Mouse (Mus musculus) 3T3-L1 (cell line): ENCODE data around the gene Flrt1.
"Not testable (repeated sequence)": the region's sequence is repeated elsewhere in the genome, so short reads cannot be mapped to it uniquely, and the experiment has no call there.

ENCODE experiments used
- DNase-seq: peaks from one replicate; pipeline ENCODE4 v3.0.0-alpha.2; 2015; ENCODE audit warnings: low read depth, low spot score

Gene Flrt1

DNA sequence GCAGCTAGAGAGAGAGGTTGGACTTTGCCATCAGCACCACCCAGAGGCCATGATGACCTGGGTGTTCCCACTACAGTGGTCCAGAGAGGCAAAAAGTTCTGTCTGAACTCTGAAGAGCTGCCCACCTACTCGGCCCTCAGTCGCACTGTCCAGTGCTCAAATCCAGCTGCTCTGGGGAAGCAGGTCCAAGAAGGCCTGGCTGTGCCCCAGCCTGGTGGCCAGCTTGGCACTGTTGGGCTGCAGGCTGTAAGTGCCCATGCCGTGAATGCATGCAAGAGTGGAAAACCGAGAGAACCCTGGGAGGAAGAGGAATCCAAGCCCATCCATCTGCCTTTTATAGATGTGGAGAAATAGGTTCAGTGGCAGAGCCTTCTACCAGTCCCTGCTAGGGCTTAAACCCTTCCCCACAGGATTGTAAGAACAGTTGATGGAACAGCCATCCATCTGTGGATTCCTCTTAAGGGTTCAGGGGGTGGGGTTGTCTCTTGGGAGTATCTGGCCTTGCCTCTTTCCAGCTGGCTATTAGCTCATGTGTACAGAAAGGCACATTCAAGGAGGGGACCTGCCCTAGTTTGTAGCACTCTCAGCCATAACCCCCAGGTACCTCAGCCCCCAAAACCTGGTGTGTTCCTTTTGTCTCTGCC lies 2.1 kb downstream of the Flrt1 start:
- peak; percentile 47 for DNase-seq

- DNase-seq, result no peak
Observed at GRCm38 (mm10) chr19:7102039-7102438, 3.5 kb downstream of the Flrt1 start.

GRCm38 (mm10) chr19:7099620-7100155 lies 5.8 kb downstream of the Flrt1 start:
- DNase-seq, result no peak

GRCm38 (mm10) chr19:7092756-7093155 lies 12.8 kb downstream of the Flrt1 start:
- DNase-seq, result no peak

- no peak for DNase-seq
Observed at GRCm38 (mm10) chr19:7091448-7092050, 14.0 kb downstream of the Flrt1 start.

DNA sequence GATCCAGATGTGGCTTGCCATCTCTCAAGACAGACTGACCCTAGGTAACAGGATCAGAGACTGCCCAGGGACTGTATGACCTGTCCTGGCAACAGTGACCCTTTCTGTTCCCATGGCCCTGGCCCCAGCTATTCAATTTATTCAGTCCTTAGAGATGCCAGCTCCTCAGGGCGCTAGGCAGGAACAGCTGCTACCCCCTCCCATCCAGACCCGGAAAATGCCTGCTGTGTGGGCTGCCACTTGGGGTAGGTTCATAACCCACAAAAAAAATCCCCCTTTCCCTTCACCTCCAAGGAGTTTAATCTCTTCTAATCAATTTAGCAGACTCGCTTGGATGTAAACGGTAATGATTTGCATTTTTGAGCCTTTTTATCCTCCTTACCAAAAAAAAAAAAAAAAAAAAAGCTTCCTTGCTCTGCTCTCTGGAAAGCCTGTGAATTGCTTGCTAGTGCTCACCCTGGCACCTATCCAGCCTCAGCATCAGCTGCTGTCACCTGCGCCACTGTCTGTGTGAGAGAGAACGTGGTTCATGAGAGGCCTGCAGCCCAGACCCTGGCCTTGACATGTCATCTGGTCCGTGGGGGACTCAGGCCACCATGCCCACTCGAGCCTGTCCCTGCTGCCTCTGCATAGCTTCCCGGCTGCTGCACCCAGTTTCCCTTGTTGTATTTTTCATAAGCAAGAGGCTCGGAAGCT lies 15.0 kb downstream of the Flrt1 start:
- no peak for DNase-seq

DNA sequence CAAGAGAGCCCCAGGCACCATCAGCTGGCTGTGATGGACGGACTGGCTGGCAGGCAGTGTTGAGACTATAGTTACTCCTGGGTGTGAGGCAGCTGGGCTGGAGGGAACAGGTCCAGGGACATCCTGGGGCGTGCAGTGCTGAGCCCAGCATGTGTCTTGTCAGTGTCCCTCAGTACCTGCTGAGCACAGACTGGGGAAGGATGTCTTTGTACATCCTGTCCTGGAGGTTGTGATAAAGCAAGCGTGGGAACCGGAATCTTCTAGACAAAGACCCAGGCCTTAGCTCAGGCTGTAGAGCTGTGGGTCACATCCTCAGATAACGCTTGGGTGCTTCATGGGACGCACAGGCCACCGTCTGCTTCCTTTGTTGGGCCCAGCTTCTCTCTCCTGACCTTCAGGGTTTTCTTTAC lies 15.7 kb downstream of the Flrt1 start:
- peak; percentile 17 for DNase-seq

DNA sequence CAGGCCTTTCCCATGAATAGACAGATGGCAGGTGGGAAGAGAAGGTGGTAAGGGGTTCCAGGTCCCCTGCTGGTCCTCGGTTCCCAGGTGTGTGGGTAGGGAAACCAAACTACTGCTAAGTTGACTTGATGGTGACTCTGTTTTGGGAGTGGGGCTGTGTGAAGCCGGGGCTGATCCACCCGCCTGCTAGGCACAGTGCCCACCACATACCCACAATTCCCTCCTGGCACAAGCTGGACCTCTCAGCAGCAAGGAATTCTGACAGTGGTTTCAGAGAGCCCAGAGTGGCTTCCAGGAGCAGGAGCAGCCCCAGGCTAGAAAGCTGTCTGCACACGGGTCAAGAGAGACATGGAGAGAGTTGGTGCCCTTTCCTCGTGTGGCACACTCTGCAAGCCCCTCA lies 16.5 kb downstream of the Flrt1 start:
- peak; percentile 69 for DNase-seq

GRCm38 (mm10) chr19:7088558-7088957 lies 17.0 kb downstream of the Flrt1 start:
- no peak for DNase-seq

DNA sequence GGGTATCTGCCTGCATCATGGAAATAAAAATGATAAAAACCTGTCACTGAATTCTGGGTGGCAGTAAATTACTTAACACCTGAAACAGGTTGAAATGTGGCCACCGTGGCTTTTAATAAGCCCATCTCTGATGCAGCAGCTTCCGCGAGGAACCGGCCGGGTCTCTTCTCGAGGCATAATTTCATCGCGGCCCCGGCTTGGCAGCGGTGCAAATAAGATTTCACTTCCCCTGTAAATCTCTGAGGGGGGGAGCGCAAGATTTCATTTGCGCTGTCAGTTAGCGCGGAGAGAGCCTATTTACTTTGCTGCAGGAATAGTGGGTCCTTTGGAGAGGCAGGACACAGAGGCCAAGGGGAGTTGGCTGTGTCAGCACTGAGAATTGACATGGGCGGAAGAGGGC lies 20.8 kb downstream of the Flrt1 start:
- DNase-seq, result no peak

DNA sequence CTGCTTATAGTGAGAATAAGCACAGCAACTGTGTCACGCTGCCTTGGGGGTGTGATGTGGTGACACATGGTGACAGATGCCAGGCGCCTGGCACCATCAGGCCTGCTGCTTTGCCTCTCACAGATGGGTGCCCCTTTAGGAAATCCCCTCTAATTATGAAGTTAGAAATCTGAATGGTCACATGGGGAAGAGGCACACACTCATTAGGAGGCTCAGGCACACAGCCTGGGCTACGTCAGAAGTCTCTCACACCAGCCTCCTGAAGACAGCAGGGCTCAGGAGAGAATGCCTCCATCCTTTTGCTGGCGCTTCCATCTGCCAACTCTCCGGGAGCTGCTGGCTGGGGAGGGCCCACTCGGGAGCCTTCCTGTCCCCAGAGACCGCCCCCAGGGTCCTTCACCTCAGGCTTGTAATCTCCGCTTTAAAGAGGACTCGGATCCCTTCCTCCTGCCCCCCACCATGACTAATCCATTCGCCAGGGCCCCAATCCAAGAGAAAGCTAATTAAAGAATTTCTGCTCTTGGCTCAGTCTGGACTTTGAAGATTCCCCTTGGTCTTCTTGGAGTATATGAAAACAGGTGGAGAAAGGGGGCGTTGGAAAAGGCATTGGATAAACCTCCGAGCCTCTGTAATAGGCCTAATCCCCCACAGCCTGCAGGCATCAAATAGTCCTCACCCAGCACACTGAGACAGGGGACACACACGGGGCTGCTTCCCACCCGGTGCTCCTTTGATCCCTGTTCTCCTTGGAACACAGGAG lies 22.3 kb downstream of the Flrt1 start:
- no peak for DNase-seq

DNA sequence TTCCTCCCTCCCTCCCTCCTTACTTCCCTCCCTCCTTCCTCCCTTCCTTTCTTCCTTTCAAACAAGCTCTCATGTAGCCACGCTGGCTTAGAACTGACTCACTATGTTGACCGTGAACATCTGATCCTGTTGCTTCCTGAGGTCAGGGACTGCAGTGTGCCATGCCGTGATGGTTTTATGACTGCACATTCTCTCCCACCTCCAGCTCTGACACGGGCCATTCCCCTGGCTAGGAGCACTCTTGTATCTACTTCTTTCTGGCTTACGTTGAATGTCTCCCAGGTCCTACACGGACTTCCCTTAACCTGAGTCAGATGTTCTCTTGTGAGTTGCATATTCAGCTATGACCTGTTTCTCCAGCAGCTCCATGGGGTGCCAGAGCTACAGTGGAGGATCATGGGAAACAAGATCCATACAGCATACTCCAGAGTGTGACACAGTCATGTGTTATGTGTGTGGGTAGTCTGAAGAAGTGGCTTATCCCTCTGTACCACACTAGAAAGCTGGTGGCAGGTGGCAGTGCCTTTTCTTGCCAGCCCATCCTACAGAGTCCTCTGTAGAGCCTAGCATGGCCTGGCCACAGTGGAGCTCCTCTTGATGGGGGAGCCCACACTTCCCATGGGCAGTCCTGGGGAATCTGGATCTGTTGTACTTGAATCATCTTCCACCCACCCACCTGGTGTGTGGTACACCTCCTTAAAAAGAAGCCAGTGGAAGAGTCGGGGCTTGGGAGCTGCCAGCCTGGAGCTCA lies 23.8 kb downstream of the Flrt1 start:
- no peak for DNase-seq

DNA sequence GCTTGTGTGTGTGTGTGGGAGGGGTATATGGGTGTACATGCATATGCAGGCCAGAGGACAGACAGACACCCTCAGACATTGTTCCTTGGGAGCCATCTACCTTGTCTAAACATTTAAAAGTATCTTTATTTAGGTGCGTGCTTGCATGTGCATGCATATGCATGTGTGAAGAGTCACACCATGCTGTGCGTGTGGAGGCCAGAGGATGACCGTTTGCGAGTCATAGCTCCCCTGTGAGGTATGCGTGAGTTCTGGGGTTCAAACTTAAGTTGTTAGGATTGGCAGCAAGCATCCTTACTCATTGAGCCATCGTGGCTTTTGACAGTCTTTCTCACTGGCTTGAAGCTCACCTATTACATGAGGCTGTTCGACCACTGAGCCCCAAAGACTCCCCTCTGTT lies 27.3 kb downstream of the Flrt1 start:
- peak; percentile 60 for DNase-seq

- DNase-seq, result no peak
Observed at GRCm38 (mm10) chr19:7077666-7078065, 27.9 kb downstream of the Flrt1 start.

DNA sequence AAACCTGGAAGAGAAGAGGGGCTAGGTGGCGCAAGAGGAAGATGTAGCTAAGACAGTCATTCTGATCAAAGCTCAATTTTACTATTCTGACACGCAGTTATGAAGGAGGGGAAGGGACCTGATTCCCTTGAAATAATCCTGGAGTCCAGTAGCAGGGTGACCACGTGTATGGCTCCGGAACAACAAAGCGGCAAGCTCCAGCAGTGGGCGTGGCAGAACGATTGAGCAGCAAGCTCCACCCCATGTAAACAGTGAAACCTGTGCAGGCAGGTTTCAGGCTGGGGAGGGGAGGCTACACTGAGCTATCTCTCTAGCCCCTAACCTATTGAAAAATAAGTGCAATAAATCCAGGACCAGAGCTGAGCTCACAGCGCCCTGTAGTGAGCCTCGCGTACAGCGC lies 30.2 kb downstream of the Flrt1 start:
- DNase-seq, result not testable (repeated sequence)

DNA sequence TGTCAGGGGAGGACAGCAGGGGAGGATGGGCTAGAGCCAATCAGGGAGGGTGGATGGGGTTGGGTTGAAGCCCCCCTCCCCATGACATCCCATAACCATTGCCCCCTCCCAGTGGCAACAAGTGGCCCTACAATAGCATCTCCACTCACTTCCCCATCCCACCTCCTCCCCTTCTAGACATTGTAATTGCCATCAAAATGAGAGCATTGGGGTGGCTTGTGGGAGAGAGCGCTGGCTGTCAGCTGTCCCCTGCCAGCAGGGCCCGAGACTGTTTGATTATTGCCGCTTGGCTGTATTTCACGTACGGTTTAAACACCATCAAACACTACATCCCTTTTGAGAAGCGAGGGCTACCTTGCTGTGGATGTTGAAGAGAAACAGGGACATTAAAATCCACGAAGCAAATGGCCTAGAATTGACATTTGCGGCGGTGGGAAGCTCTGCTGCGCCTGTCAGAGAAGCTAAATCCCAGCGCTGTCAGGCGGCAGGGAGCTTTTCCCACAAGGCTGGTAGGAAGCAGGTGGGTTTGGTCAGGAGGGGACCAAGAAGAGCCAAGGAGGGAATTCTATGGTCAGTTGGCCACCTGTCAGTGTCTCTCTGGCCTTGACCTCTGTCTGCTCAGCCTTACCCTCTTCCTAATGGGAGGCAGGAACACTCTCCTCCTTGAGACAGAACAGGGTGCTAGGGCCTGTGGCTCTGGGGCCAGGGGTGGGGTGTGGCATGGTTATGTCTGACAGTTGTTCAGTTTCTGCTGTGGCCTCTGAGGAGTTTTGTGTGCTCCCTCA lies 31.3 kb downstream of the Flrt1 start:
- no peak for DNase-seq

- no peak for DNase-seq
Observed at GRCm38 (mm10) chr19:7072221-7072620, 33.3 kb downstream of the Flrt1 start.

DNA sequence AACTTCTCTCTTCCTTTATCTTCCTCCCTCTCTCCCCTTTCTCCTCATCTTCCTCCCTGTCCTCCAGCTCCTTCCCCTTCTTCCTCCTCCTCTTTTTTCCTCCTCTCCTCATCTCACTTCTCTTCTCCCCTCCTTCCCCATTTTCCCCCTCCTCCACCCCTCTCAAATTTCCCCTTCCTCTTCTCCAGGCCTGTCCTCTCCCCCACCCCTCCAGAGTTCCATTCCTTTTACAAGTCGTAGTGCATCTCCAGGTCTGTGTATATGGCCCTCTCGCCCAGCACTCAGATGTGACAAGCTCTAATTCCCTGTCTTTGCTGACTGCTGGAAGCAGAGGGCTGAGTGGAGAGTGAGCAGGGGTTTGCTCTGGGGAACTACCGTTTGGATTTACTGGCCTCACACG lies 34.8 kb downstream of the Flrt1 start:
- no peak for DNase-seq

DNA sequence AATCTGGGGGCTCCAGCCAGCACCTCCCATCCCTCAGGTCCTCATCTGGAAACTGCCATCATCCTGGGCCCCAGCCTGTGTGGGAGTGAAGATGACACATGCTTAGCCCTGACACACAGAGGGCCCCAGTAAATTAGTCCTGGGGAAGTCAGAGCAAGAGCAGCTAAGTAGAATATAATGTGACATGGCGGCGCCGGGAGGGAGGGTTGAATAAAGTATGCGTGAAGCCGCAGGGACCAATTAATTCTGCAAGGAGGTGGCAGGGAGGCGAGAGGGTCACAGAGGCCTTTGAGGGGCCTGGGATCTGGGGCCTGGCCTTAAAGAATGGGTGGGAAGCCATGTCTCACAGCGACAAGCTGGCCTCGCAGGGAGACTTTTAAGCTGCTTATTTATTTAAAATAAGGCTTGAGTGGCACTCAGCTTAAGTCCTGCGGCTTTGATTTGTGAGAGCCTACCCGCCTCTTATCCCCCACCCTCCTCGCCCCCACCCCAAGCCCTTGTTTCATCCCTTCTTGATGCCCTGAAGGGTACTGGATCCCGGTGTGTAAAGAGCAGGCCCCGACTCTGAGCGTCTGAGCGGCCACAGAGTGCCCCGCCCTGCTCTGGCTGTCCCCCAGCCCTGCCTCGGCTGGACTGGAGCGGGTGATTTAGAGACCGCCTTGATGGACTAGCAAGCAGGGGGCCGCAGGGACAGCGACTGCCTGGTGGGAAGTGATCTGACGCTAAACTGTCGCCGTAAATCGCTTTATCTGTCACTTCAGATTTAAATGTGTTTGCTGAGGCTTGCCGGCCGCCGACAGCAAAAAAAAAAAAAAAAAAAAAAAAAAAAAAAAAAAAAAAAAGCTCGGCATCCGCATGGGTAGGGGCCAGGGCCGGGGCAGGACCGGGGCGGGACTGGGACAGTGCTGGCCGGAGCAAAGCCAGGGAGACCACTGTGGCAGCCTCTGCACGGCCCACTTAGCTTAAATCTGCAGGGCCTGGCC lies 35.5 kb downstream of the Flrt1 start:
- no peak for DNase-seq
